Mouse (Mus musculus) embryonic stem cell, embryonic (primary cell): ENCODE data around the gene Setd3.

Experiments used
- CTCF ChIA-PET, 4 experiments: fragments of 300-600 bp in 2 of 4; fragments of 350-600 bp in 2 of 4; sonication (Branson Sonifier 250); formaldehyde crosslinking; loops; one replicate each; lab custom pipeline; 2022; ENCODE audit warnings: inconsistent platforms in 2 of 4; lab: Charles Lee
- POLR2A ChIA-PET, 4 experiments: fragments of 300-600 bp in 2 of 4; fragments of 350-600 bp in 2 of 4; sonication (Branson Sonifier 250); formaldehyde crosslinking; loops; one replicate each; lab custom pipeline; 2022; ENCODE audit warnings: antibody characterized with exemption in 4 of 4, inconsistent platforms in 1 of 4; lab: Charles Lee

The Setd3 gene

DNA sequence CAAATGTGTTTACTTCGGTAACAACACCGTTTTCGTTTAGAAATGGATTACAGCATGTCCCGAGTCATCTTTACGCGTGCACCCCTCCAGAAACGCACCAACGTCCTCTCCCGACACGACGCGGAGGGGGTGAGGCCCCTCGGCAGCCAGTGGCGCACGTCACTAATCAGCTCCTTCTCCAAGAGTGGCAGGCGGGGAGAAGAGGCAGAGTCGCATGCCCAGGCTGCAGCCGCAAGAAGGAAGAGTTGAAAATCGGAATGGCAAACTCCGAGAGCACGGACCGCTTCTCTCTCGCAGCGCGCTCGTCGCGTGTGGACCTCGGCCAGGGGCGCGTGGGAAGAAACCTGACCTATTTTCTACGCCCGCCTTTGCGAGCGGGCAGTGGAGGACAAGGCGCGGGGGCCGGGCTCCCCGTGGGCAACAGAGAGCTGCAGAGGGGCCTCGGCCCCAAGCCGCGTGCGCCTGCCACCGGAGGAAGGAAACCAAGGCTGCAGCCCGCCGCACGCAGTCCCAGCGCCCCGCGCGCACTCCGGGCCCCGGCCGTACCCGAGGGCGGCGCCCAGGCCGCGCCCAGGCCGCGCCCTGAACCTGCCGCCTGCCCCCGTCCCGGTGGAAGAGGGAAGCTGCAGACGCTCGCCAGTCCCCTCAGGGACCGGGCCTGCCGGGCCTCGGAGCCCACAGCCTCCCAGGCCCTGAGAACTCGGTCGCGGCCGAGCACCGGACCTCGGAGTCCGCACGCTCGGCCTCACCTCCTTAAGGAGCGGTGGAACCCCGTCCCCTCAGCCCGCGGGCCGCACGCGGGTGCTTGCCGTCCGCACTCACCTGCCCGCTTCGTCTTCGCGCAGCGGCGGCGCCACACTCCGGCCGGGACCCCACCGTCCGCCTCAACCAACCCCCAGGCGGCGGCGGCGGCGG, 526 bp downstream of the Setd3 start:
- POLR2A ChIA-PET, result interaction anchor here in 3 of 4 experiments (0.6 to 10.1 kb wide), 48 partner anchors 8 to 376 kb away, joined by 3 to 92 read pairs (median 4); partner anchors contain the start of genes Cyp46a1 (in 2 of the 3), Ccdc85c (in 1 of the 3) and Evl (in 1 of the 3)
- CTCF ChIA-PET, result interaction anchor here in 2 of 4 experiments (0.6 to 1.5 kb wide), 5 partner anchors 11 to 527 kb away, joined by 3 to 4 read pairs (median 3); no protein-coding TSS in a partner anchor

DNA sequence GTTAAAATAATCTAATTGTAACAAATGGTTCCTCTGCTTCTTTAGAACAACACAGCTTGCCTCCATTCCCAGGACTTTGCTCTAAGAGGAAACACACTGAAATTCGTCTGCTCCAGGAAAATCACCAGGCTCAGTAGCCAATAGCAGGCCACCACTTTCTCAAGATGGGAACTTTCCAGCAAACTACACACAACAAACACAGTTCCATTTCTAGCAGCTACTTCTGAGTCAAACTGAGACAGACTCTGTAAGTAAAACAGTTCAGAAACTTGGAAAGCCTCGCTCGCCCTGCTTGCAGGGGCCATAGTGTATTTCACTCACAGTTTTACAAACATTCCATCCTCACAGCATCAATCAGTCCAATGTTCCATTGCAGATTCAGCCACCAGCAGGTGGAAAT, 2.7 kb downstream of the Setd3 start:
- ChIA-PET POLR2A (interaction anchor here in 2 of 4 experiments (0.7 to 0.9 kb wide), 3 partner anchors 39 to 141 kb away, joined by 3 read pairs; no protein-coding TSS in a partner anchor), CTCF (no interaction called here)

DNA sequence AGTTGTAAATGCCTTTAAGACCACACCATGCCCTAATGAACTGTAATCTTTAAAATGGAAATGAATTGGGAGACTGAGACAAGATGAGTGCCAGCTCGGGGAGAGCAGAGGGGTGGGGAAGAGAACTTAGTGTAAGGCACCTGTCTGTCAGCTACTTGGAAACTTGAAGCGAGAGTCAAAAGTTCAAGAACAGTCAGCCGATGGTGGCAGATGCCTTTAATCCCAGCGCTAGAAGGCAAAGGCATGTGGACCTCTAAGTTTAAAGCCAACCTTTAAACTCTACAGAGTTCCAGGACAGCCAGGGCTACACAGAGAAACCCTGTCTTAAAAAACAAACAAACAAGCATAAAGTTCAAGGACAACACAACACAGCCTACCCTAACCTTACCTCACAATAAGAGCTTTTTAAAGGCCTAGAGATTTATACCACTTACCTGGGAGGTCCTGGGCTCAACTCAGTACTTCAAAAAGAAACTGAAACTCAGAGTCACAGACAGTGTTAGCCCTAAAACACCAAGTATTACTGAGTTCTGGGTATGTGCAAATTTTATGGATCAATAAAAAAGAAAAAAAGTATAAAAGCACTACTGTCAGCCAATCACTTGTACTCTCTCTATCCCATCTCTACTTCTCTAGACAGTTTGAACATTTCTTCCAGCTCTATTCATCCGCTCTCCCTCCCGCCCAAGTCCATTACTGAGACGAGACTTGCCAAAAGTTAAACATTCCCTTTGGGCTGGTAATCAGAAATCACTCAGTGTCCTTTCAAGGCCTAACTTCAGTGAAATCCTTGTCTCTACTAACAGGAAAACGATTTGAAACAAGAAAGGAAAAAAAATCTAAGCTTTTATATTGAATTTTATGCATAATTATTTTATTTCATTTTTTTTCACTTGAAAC, 4.3 kb downstream of the Setd3 start:
- POLR2A ChIA-PET, result interaction anchor here in 2 of 4 experiments (0.6 to 1.1 kb wide), 5 partner anchors 16 to 162 kb away, joined by 3 to 4 read pairs (median 3); no protein-coding TSS in a partner anchor
- CTCF ChIA-PET, result interaction anchor here in 3 of 4 experiments (0.6 to 0.7 kb wide), 3 partner anchors 33 to 225 kb away, joined by 3 to 9 read pairs (median 3); no protein-coding TSS in a partner anchor

DNA sequence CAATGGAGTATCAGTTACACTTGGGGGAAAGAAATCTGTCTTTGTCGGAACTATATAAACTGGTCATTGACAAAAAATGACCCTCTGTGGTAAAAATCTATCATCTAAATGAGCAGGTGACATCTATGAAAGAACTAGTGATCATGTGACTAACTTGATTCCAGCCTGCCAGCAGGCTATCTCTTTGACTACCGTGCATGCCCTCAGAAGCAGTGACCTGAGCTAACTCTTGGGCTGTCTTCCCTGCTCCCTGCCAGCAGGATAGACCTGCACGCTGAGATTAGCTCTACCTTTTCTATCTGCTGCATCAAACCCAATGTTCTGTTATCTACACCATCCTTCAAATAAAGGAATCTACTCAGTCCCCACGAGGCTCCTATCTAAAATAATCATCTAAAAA, 6.5 kb downstream of the Setd3 start:
- ChIA-PET POLR2A (interaction anchor here in 1 of 4 experiments (1.0 kb wide), 1 partner anchor 14 kb away, joined by 3 read pairs; no protein-coding TSS in a partner anchor), CTCF (interaction anchor here in 2 of 4 experiments (0.6 to 1.3 kb wide), 2 partner anchors 20 to 120 kb away, joined by 3 read pairs; no protein-coding TSS in a partner anchor)

DNA sequence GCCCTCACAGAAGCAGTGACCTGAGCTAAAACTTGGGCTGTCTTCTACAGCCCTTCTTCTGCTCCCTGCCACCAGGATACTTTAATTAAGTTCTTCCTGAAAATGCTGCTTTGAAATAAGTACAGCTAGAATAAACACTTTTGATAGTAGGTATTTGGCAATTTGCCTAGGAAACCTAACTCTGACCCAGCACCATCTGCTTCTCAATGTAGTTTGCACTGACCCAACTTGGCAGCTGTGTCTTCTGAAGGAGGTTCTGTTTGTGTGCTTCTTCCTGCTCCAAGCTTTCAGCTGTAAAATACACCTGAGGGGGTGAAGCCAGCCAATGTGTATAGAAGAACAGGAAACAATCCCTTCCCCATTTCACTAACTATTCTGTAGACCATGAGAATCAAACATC, 7.8 kb downstream of the Setd3 start:
- POLR2A ChIA-PET, result interaction anchor here in 1 of 4 experiments (0.8 kb wide), 1 partner anchor 8 kb away, joined by 3 read pairs; the partner anchor contains the start of genes Ccnk and Setd3
- CTCF ChIA-PET, result interaction anchor here in 1 of 4 experiments (0.5 kb wide), 1 partner anchor 50 kb away, joined by 3 read pairs; no protein-coding TSS in a partner anchor

DNA sequence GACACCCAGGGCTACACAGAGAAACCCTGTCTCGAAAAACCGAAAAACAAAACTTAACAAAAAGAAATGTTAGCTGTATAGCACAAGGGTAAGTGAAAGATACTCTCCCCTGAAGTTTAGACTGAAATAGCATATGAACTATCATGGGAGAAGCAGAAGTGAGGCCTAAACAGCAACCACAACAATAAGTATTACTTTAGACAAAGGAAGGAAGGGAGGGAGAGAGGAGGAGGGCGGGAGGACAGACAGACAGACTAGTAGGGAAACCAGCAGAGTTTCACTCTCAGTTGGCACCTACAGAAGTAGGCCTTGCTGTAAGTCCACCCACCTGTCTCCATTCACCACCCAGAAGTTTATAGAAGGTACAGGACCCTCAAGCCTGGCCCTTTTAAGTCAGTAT, 8.6 kb downstream of the Setd3 start:
- POLR2A ChIA-PET, result interaction anchor here in 2 of 4 experiments (0.6 to 1.4 kb wide), 3 partner anchors 8 to 10 kb away, joined by 3 to 8 read pairs (median 3); partner anchors contain the start of genes Ccnk (in 2 of the 2) and Setd3 (in 2 of the 2)

DNA sequence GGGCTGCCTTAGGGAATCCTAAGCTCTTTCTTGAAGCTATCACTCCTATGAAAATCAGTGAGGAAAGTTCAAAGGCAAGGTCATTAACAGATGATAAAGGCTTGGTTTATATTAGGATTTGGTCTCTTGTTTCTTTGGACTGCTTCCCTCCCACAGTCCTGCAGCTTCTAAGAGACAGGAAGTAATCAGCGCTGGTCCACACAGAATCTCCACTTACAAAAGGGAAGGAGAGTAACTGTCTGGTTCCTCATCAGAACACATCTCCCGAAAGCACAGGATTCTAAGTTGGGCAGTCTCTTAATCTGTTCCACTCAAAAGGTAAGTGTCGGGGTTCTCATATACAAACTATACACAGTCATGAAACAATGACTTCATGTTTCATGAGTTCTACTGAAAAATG, 10.2 kb downstream of the Setd3 start:
- CTCF ChIA-PET, result interaction anchor here in 3 of 4 experiments (0.8 to 1.2 kb wide), 3 partner anchors 9 to 22 kb away, joined by 3 read pairs; no protein-coding TSS in a partner anchor

More for the DNA sequence above, 8.6 kb downstream of the Setd3 start:
- CTCF ChIA-PET, result interaction anchor here in 1 of 4 experiments (0.5 to 0.6 kb wide), 2 partner anchors 49 to 121 kb away, joined by 3 to 4 read pairs; no protein-coding TSS in a partner anchor

DNA sequence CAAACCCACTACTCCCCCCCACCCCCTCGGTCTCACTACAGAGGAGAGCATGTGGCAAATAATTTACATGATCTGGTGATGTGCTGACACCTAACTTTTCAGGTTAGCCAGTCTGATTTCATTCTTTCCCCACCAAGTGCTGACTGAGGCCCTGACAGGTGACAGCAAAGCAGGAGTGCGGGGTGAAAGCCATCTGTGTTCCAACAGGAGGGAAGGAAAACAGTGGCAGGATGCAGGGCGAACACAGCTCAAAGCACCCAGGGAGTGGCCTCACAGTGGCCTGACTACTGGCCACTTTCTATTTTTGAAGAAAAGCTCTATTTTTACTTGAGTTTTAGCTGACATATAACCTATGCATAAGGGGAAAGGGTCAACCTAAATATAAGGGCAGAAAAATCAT, 15.4 kb downstream of the Setd3 start:
- ChIA-PET CTCF (interaction anchor here in 1 of 4 experiments (1.1 kb wide), 1 partner anchor 11 kb away, joined by 5 read pairs; no protein-coding TSS in a partner anchor), POLR2A (interaction anchor here in 2 of 4 experiments (2.8 to 4.2 kb wide), 2 partner anchors 16 kb away, joined by 8 to 20 read pairs; partner anchors contain the start of genes Ccnk (in 2 of the 2) and Setd3 (in 2 of the 2))

More for the DNA sequence above, 10.2 kb downstream of the Setd3 start:
- POLR2A ChIA-PET, result interaction anchor here in 3 of 4 experiments (0.5 to 1.4 kb wide), 6 partner anchors 9 to 148 kb away, joined by 3 to 8 read pairs (median 3); partner anchors contain the start of genes Ccnk (in 1 of the 3) and Setd3 (in 1 of the 3)

DNA sequence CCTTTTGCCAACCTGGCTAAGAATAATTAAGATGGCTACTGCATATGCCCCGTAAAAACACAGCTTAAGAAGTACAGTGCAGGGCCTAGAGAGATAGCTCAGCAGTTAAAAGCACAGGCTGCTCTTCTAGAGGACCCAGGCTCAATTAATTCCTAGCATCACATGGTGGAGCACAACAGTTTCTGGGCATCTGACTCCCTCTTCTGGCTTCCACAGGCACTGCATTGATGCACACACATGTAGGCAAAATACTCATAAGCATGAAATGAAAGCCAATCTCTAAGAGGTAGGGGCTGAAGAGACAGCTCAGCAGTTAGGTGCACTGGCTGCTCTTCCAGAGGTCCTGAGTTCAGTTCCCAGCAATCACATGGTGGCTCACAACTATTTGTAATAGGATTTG, 17.1 kb downstream of the Setd3 start:
- CTCF ChIA-PET, result interaction anchor here (0.6 to 1.4 kb wide), 7 partner anchors 8 to 1199 kb away, joined by 3 to 10 read pairs (median 4); no protein-coding TSS in a partner anchor
- POLR2A ChIA-PET, result interaction anchor here in 3 of 4 experiments (0.5 to 4.2 kb wide), 7 partner anchors 8 to 360 kb away, joined by 3 to 20 read pairs (median 4); partner anchors contain the start of genes Ccnk (in 2 of the 3) and Setd3 (in 2 of the 3)

DNA sequence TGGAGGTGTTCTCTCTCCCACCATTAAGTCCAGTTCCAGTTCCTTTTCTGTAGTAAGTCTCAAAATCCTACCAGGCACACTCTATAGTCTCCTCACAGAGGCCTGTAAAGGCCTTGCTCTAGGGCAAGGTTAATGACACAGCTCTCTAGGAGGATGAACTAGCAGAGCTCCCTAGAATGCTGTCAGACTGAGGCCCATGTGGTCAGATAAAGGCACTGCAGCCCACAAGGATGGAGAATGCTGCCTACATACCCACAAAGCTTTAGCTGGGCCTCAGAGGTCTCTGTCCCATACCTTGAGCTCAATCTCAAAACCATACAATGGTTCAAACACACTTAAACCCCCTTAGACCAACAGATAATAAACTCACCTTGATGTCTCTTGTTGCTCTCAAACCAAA, 19.3 kb downstream of the Setd3 start:
- POLR2A ChIA-PET, result interaction anchor here in 2 of 4 experiments (0.7 to 1.1 kb wide), 3 partner anchors 9 to 19 kb away, joined by 3 read pairs; partner anchors contain the start of genes Ccnk (in 1 of the 2) and Setd3 (in 1 of the 2)

DNA sequence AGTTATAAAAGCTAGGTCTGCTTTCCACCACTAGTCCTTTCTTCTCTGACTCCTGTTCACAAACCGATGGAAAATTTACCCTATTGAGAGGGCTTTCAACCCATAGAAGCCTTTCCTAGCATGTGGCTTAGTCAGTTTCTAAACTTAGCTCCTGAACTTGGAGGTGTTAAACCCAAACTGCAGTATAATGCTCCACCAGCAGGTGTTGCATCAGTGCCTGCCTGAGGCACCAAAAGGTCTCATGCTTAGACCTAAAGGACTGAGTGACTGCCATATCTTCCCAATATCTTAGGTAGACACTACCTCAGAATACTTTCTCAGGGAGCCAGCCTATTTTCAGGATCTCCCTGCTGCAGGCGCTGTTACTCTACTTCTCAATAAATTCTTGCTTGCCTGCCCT, 26.4 kb downstream of the Setd3 start:
- POLR2A ChIA-PET, result interaction anchor here in 3 of 4 experiments (0.5 to 2.6 kb wide), 10 partner anchors 9 to 394 kb away, joined by 3 to 7 read pairs (median 4); partner anchors contain the start of genes Ccnk (in 2 of the 3) and Setd3 (in 2 of the 3)
- CTCF ChIA-PET, result interaction anchor here in 3 of 4 experiments (0.6 to 1.6 kb wide), 9 partner anchors 9 to 948 kb away, joined by 3 to 7 read pairs (median 3); partner anchors contain the start of genes Ccnk (in 1 of the 3) and Setd3 (in 1 of the 3)

More for the DNA sequence above, 19.3 kb downstream of the Setd3 start:
- CTCF ChIA-PET, result interaction anchor here in 3 of 4 experiments (0.6 to 1.4 kb wide), 7 partner anchors 9 to 1774 kb away, joined by 3 to 6 read pairs (median 3); no protein-coding TSS in a partner anchor

DNA sequence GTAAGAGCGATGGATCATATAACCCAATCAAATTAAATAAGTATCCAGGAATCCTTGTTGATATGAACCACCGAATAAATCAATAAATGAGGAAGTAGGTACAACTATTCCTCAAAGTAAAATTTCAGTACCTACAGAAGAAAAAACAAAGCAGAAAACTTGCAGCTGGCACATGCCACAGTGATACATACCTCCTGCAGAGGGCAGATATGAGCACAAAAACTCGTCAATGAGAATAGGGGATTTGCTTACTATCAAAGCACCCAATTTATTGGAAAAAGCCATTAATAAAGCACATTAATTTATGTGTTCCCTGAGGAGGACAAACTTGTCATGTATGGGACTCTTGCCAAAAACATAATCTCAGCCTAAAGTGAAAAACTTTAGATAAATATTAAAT, 29.4 kb downstream of the Setd3 start:
- POLR2A ChIA-PET, result interaction anchor here in 1 of 4 experiments (1.4 kb wide), 1 partner anchor 33 kb away, joined by 4 read pairs; no protein-coding TSS in a partner anchor
- CTCF ChIA-PET, result interaction anchor here (0.5 to 2.0 kb wide), 6 partner anchors 9 to 15 kb away, joined by 3 to 6 read pairs (median 3); no protein-coding TSS in a partner anchor

DNA sequence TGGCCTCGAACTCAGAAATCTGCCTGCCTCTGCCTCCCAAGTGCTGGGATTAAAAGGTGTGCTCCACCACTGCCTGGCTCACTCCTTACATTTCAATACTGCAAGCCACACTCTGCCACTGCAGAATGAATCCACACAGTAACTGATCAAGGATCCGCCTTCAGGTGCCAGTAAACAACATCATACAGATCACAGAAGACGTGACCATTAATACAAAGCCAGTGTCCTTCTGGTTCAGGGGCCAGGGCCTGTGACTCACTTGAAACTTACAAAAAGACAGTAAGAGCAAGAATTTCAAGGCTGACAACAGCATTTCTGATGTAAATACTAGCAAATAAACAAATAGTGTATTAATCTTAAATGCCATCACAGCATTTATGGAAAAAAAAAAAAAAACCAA, 33.9 kb downstream of the Setd3 start:
- ChIA-PET CTCF (no interaction called here), POLR2A (no interaction called here)

DNA sequence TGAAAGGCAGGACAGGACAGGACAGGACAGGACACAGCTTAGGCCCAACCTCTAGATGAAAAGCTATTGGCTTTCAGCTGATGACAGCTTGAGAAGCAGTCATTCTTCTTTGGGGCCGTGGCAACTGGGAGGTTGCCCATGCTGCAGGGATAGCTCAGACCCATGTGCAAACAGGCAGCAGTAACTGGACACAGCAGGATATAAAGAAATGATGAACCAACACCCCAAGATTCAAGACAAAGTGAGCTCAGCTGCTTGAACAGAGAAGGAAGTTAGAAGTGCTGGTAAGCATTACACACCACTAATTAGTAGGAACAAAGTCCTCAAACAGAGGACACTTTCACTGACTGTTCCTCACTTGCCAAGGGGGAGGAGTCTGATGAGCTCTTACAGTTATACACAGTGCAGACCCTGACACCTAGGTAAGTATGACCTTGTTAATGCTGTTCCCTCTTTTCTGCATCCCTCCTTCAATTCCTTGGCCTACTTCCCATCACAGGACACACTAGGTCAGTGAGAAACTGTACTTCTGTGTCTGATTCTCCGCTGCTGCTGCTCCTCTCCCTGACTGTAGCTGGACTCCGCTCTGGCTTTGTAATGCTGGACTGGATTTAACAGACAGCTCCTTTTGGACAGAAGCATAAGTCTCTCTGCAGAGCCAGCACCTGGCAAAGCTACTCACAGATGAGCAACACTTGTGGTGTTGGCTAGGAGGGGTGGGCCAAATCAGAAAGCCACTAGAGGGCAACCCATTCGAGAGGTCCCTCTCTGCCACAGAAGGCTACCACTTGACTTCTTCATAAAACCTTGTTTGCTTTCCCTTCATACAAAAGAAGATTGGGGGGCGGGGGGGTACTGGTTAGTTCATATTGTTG, 35.3 kb downstream of the Setd3 start:
- CTCF ChIA-PET, result interaction anchor here in 3 of 4 experiments (0.8 to 1.4 kb wide), 5 partner anchors 8 to 177 kb away, joined by 3 to 5 read pairs (median 3); no protein-coding TSS in a partner anchor
- POLR2A ChIA-PET, result interaction anchor here in 2 of 4 experiments (0.6 to 1.5 kb wide), 7 partner anchors 9 to 1153 kb away, joined by 3 to 5 read pairs (median 4); partner anchors contain the start of genes Ccnk (in 1 of the 2) and Setd3 (in 1 of the 2)

DNA sequence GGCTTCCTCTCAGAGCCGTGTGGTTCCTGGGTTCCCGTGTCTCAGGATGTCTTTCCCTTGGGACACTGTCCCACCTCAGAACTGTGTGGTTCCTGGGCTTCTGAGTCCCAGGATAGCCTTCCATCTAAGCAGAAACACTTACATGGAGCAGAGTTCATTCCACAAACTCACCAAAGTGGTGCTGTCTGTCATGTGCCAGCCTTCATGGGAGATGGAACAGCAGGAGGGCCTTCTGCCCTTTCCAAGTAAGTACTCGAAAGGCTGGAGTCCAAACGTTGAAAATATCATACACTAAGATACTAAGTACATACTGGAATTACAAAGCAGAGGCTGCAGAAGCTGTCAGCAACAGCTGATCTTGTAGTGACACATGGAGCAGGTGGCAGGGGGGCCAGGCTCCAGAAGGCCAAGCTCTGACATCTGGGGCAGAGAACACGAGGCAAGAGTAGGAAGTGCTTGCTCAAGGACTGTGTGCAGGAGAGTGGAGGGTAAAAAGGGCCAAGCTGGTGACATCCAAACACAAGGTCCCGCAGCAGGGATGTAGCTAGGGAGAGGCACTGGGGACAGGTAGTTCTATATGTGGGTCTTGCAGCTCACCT, 43.4 kb downstream of the Setd3 start:
- ChIA-PET POLR2A (interaction anchor here in 2 of 4 experiments (0.5 to 1.9 kb wide), 6 partner anchors 8 to 54 kb away, joined by 3 to 5 read pairs (median 4); partner anchors contain the start of genes Ccnk (in 2 of the 2) and Setd3 (in 2 of the 2)), CTCF (interaction anchor here in 3 of 4 experiments (0.6 to 1.4 kb wide), 5 partner anchors 8 to 157 kb away, joined by 3 to 4 read pairs (median 3); no protein-coding TSS in a partner anchor)
